ENCODE assay signal across 8 mouse cellular contexts in the genomic region with DNA sequence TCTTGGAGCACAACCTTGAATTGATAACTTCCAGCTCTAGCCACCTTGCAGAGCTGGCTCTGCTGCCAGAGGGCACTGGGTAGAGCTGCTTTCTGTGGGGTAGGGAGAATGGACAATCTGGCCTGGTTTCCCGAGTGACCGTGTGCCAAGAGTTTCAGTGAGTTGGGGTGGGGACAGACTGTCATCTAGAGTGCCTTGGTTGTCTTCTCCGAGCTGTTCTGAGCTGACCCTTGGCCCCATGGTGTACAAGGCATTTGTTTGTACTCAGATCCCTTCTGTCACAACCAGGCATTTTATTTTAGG. TPM values are rescaled to one million over a fixed set of nuclear protein-coding genes. Genes with fewer than 3 reads are reported as not detected.
A peak's percentile ranks its signal among the peaks of the same experiment; 100 is the strongest.
DNase-seq lines count a peak whose midpoint lies in the region; ATAC-seq and TF ChIP-seq lines count a peak whose summit lies in the region.

No protein-coding gene starts in this region.

- no peaks in the 10 kb centered on the region for H3K36me3 ChIP-seq in limb, embryonic 11.5 days (ENCODE audit: control insufficient read depth, insufficient read depth, low read length)
- H3K36me3 ChIP-seq in midbrain, postnatal 0 days (ENCODE audit: insufficient read depth, low read length), result no peaks in the 10 kb centered on the region

- peak overlapping the region; percentile 86 for H3K27ac ChIP-seq in cortical plate, adult 2 months (ENCODE audit: insufficient read depth, low read length)
- H3K27ac ChIP-seq in limb, embryonic 11.5 days (replicated peaks; ENCODE audit: low read depth, low read length), result no peak overlapping the region
- no peak overlapping the region for H3K27ac ChIP-seq in midbrain, postnatal 0 days (ENCODE audit: low read depth, low read length)

- ATAC-seq in limb, embryonic 11.5 days (ENCODE audit: insufficient number of reproducible peaks, low FRiP score, low TSS enrichment, low read depth), result no peak
- no peak for ATAC-seq in midbrain, postnatal 0 days (ENCODE audit: low FRiP score)

- no peaks in the 10 kb centered on the region for H3K27me3 ChIP-seq in limb, embryonic 11.5 days (ENCODE audit: control insufficient read depth, insufficient read depth, low read length)
- no peaks in the 10 kb centered on the region for H3K27me3 ChIP-seq in midbrain, postnatal 0 days (ENCODE audit: insufficient read depth, low read length)

- peak overlapping the region; percentile 75 for H3K4me2 ChIP-seq in limb, embryonic 11.5 days (ENCODE audit: low read depth, severe bottlenecking)
- peak overlapping the region; percentile 90 for H3K4me2 ChIP-seq in midbrain, postnatal 0 days (ENCODE audit: low read depth, low read length, poor library complexity, severe bottlenecking)

- H3K9ac ChIP-seq in limb, embryonic 11.5 days (ENCODE audit: low read length), result no peak overlapping the region
- no peak overlapping the region for H3K9ac ChIP-seq in midbrain, postnatal 0 days (replicated peaks; ENCODE audit: low read length, poor library complexity, severe bottlenecking)

- H3K9me3 ChIP-seq in limb, embryonic 11.5 days (ENCODE audit: control insufficient read depth, low read length), result no peaks in the 10 kb centered on the region
- H3K9me3 ChIP-seq in midbrain, postnatal 0 days (ENCODE audit: low read length), result no peaks in the 10 kb centered on the region

- H3K4me1 ChIP-seq in cortical plate, adult 2 months (ENCODE audit: control insufficient read depth, insufficient read depth, low read length), result 0 out of 2 replicates have a peak, but pooled peaks cover 4% of the 10 kb centered on the region
- H3K4me1 ChIP-seq in limb, embryonic 11.5 days (ENCODE audit: control insufficient read depth, insufficient read depth, low read length), result peaks cover 17% of the 10 kb centered on the region
- peaks cover 9% of the 10 kb centered on the region; the same call in 1 of the 2 replicates for H3K4me1 ChIP-seq in midbrain, postnatal 0 days (ENCODE audit: insufficient read depth, low read length)

- TF ChIP-seq CTCF in cortical plate, adult 2 months (IDR thresholded peaks at IDR 0.05; ENCODE audit: extremely low read depth, insufficient read depth, low read length), result no peak
- TF ChIP-seq CTCF in midbrain, postnatal 0 days (IDR thresholded peaks at IDR 0.05), result no peak

- WGBS in limb, embryonic 11.5 days, result 49% methylated on average over 3 of the region's 3 CpGs
- 16% methylated on average over 3 of the region's 3 CpGs for WGBS in midbrain, postnatal 0 days

- DNase-seq in right cerebral cortex, postnatal 10 days (ENCODE audit: low spot score in 2 of 2), result peak; percentile 39 to 48
- no peak for DNase-seq in right cerebral cortex, adult 2 months (ENCODE audit: low spot score in 2 of 2)
- DNase-seq in heart, postnatal 4 days, result peak; percentile 22
- DNase-seq in limb, embryonic 11.5 days (ENCODE audit: low spot score), result no peak
- peak; percentile 16 for DNase-seq in midbrain, postnatal 0 days (ENCODE audit: low spot score)
- no peak for DNase-seq in left cerebral cortex, adult 8-10 months (ENCODE audit: low spot score in 2 of 2)
- DNase-seq in frontal cortex, adult 2 months (ENCODE audit: extremely low spot score in 1 of 2, low spot score in 1 of 2), result no peak

- peak overlapping the region; percentile 56; the same call in 1 of the 2 replicates for H3K4me3 ChIP-seq in cortical plate, adult 2 months (ENCODE audit: insufficient read depth, low read length)
- no peak overlapping the region for H3K4me3 ChIP-seq in limb, embryonic 11.5 days (ENCODE audit: low read depth, low read length)
- H3K4me3 ChIP-seq in midbrain, postnatal 0 days (ENCODE audit: low read depth, low read length), result 0 out of 2 replicates have a peak overlapping the region, but pooled peaks have one; percentile 84

- TF ChIP-seq POLR2A in cortical plate, adult 2 months (IDR thresholded peaks at IDR 0.05; ENCODE audit: extremely low read depth, insufficient read depth, low read length), result no peak

RNA-seq across cellular contexts. Expression of gene Zfp710, which starts 3.8 kb away (rescaled TPM):
- polyA plus RNA-seq in cortical plate, adult 2 months (2012; rRNA removed), result 18.0 and 18.5 TPM in 2 replicates
- total RNA-seq in heart, postnatal 4 days (2021), result 10 to 100 TPM; 20.3 to 20.7 TPM
- 15.4 and 17.0 TPM in 2 replicates for polyA plus RNA-seq in limb, embryonic 11.5 days (2014; fragmentation: Nextera tagmentation; extraction: Ambion mirVana)
- total RNA-seq in midbrain, postnatal 0 days (2014; rRNA removed), result 25.1 and 33.6 TPM in 2 replicates
- 9.8 and 10.7 TPM in 2 replicates for polyA plus RNA-seq in midbrain, postnatal 0 days (2015; fragmentation: Nextera tagmentation; extraction: Ambion mirVana)
- 10 to 100 TPM; 20.9 to 22.8 (median 21.8) TPM for total RNA-seq in left cerebral cortex, adult 8-10 months (2022)
- polyA plus RNA-seq in frontal cortex, adult 2 months (2012; rRNA removed), result 19.5 and 20.2 TPM in 2 replicates

Comparison
In these comparisons a context has a peak if more than half of its experiments do, and no peak if none do; other contexts are left out.
1. DNase-seq: peak in right cerebral cortex, postnatal 10 days (2 of 2), heart, postnatal 4 days (single experiment) and midbrain, postnatal 0 days (single experiment); none in right cerebral cortex, adult 2 months (0 of 2), limb, embryonic 11.5 days (single experiment), left cerebral cortex, adult 8-10 months (0 of 2) and frontal cortex, adult 2 months (0 of 2).